Mouse (Mus musculus) limb, embryonic 14.5 days (tissue): Measurements from ENCODE around the gene Shb. TPM values are rescaled to one million over a fixed set of nuclear protein-coding genes. Genes with fewer than 3 reads are reported as not detected.

Source experiments
- ATAC-seq: fragments of 200-750 bp; cut with Nextera tagmentation; 2 replicates; pipeline ENCODE4 v1.8.0; 2017; ENCODE audit warnings: low read depth, moderate number of reproducible peaks, moderate TSS enrichment; ENCODE audit not compliant: low FRiP score
- DNase-seq: peaks from one replicate; pipeline ENCODE4 v3.0.0-alpha.2; 2015; ENCODE audit warnings: low spot score
- H3K27ac ChIP-seq: fragments of 300-500 bp; sonication (generic); replicated peaks from 2 replicates; pipeline ENCODE4 v1.5.1; 2014; ENCODE audit warnings: low read depth, mild to moderate bottlenecking, low read length, moderate library complexity, mixed read lengths
- H3K27me3 ChIP-seq: fragments of 300-500 bp; sonication (generic); 2 replicates; pipeline ENCODE4 v1.6.1; 2014; ENCODE audit warnings: low read length, mixed read lengths; ENCODE audit not compliant: control insufficient read depth, insufficient read depth
- H3K36me3 ChIP-seq: fragments of 300-500 bp; sonication (generic); 2 replicates; pipeline ENCODE4 v1.6.1; 2014; ENCODE audit warnings: mild to moderate bottlenecking, low read length, moderate library complexity, mixed read lengths; ENCODE audit not compliant: control insufficient read depth, insufficient read depth
- H3K4me1 ChIP-seq: fragments of 300-500 bp; sonication (generic); 2 replicates; pipeline ENCODE4 v1.6.1; 2014; ENCODE audit warnings: antibody characterized with exemption, low read length, mixed read lengths; ENCODE audit not compliant: control insufficient read depth, insufficient read depth
- H3K4me2 ChIP-seq: fragments of 300-500 bp; sonication (generic); replicated peaks from 2 replicates; pipeline ENCODE4 v1.6.1; 2014; ENCODE audit warnings: low read depth, mild to moderate bottlenecking, low read length, moderate library complexity; ENCODE audit not compliant: severe bottlenecking
- H3K4me3 ChIP-seq: fragments of 300-500 bp; sonication (generic); replicated peaks from 2 replicates; pipeline ENCODE4 v1.5.1; 2014; ENCODE audit warnings: low read length
- H3K9ac ChIP-seq: fragments of 300-500 bp; sonication (generic); 2 replicates; pipeline ENCODE4 v1.6.1; 2014; ENCODE audit warnings: mild to moderate bottlenecking, low read depth, low read length, moderate library complexity; ENCODE audit not compliant: severe bottlenecking
- H3K9me3 ChIP-seq: fragments of 300-500 bp; sonication (generic); 2 replicates; pipeline ENCODE4 v1.6.1; 2016; ENCODE audit warnings: low read length; ENCODE audit not compliant: control insufficient read depth
- POLR2A ChIP-seq: fragments of 200-500 bp; IDR thresholded peaks from 2 replicates; pipeline ENCODE4 v1.8.0; 2012; ENCODE audit warnings: inconsistent platforms, mild to moderate bottlenecking, moderate library complexity, borderline replicate concordance; ENCODE audit not compliant: insufficient read depth, insufficient read length; ENCODE audit errors: extremely low read depth
- WGBS: fragments of 180-500 bp; shearing (Covaris S2); extraction: QIAGEN DNeasy Blood & Tissue Kit; methylation state at CpG from one replicate; pipeline ENCODE4 v1.1.7; 2014; 5-methylcytosine and 5-hydroxymethylcytosine counted together
- polyA plus RNA-seq, 2 experiments: library from polyadenylated mRNA; depleted of rRNA in 1 of 2; stranded (reverse) in 1 of 2; unstranded in 1 of 2; fragments of >200 nt; fragmentation: Nextera tagmentation in 1 of 2; extraction: Ambion mirVana in 1 of 2; gene quantifications; 2 replicates each; pipeline versions ENCODE4 v1.2.1 to v1.2.3; 2012 to 2014

The Shb gene
- polyA plus RNA-seq, 2 experiments, result 10.6 to 19.0 TPM

DNA sequence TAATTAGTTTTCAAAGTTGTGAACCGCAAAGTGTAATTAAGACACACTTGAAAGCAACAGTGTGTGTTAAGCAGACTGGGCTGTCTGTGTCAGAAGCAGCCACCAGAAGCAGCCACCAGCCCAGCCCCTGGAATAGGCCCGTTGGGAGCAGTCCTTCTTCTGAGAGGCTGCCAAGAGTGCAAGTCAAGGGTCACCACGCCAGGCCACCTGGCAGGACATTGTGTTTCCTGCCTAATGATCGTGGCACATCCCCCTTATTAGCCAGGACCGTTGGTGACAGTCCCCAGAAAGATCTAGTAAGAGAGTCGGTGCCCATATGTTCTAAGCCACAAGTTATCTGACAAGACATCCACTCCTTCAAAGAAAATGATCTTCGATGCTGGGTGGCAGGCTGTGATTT lies 70.6 kb downstream of the Shb start:
- no peak overlapping the region for H3K9ac ChIP-seq
- H3K4me1 ChIP-seq, result peaks cover 27% of the 10 kb centered on the region
- H3K27me3 ChIP-seq, result no peaks in the 10 kb centered on the region
- H3K9me3 ChIP-seq, result no peaks in the 10 kb centered on the region
- H3K27ac ChIP-seq, result no peak overlapping the region
- H3K36me3 ChIP-seq, result peaks cover 12% of the 10 kb centered on the region
- DNase-seq (no peak), ATAC-seq (no peak)
- no peak overlapping the region for H3K4me2 ChIP-seq
- H3K4me3 ChIP-seq, result no peak overlapping the region
- 26% methylated on average over 7 of the region's 7 CpGs for WGBS
- TF ChIP-seq POLR2A, result no peak

DNA sequence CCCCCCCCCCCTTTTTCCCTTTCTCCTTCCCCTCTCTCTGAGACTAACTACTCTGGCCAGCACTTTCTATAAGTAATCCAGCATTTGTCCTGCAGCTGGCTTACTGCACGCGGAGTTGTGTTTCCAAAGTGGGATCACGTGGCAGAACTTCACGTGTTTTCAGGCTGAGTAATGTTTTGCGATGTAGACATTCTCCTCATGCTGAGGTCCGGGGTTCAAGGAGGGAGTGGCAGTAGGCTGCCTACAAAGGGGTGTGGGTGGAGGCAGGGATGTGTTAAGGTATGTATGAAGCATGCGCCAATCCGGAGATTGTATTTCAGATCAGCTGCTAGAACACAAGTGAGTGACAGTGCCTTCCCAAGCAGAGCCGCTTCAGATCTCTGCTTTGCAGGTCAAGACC lies 72.9 kb downstream of the Shb start:
- DNase-seq, result peak; percentile 62
- Histone ChIP-seq H3K9me3 (no peaks in the 10 kb centered on the region), H3K36me3 (peaks cover 18% of the 10 kb centered on the region), H3K27ac (no peak overlapping the region), H3K4me1 (peaks cover 22% of the 10 kb centered on the region), H3K9ac (no peak overlapping the region), H3K4me3 (no peak overlapping the region), H3K4me2 (no peak overlapping the region), H3K27me3 (no peaks in the 10 kb centered on the region)
- TF ChIP-seq POLR2A, result no peak
- ATAC-seq, result peak; percentile 84
- 34% methylated on average over 9 of the region's 9 CpGs for WGBS

DNA sequence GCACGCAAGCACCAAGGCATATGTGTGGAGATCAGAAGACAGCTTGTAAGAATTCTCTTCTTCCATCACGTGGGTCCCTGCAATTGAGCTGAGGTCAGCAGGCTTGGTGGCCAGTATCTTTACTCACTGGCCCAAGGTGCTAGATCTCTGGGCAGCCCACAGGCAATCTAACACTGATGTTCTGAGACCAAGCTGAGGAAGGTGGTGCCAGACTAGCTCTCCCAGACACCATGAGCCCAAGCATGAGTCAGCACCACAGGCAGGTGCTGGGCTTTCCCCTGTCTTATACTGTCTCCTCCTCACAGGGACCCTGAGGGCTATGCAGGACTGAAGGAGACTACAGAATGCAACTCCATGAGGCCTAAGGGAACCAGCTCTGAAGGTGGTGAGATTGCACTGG lies 74.7 kb downstream of the Shb start:
- H3K9ac ChIP-seq, result no peak overlapping the region
- no peaks in the 10 kb centered on the region for H3K9me3 ChIP-seq
- no peaks in the 10 kb centered on the region for H3K27me3 ChIP-seq
- no peak overlapping the region for H3K27ac ChIP-seq
- DNase-seq, result no peak
- H3K4me2 ChIP-seq, result no peak overlapping the region
- no peak for ATAC-seq
- WGBS, result 84% methylated on average over 2 of the region's 2 CpGs
- H3K4me3 ChIP-seq, result no peak overlapping the region
- TF ChIP-seq POLR2A, result no peak
- H3K36me3 ChIP-seq, result peaks cover 18% of the 10 kb centered on the region
- peaks cover 41% of the 10 kb centered on the region for H3K4me1 ChIP-seq

DNA sequence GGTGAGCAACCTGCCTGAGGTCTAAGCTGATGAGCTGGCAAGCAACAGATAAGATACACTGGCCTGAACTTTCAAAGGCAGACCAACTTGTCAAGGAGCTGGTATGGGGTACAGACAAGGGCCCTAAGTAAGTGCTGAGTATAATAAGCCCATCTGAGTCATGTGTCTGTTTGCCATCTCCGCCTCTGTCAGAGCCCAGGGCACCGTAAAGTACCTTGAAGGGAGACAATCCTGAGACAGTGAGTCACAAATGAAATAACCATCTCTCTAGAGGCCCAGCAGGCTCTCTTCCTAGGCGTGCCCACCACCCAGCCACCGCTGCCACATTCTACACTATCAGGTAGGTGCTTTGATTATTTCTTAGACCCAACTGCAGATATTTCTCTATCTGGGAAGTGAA lies 77.3 kb downstream of the Shb start:
- Histone ChIP-seq H3K4me3 (no peak overlapping the region), H3K9me3 (no peaks in the 10 kb centered on the region), H3K27me3 (no peaks in the 10 kb centered on the region), H3K4me2 (no peak overlapping the region), H3K36me3 (peaks cover 18% of the 10 kb centered on the region), H3K9ac (no peak overlapping the region), H3K27ac (no peak overlapping the region), H3K4me1 (peaks cover 44% of the 10 kb centered on the region)
- no peak for TF ChIP-seq POLR2A
- WGBS, result 84% methylated on average over 4 of the region's 4 CpGs
- ATAC-seq (no peak), DNase-seq (no peak)

DNA sequence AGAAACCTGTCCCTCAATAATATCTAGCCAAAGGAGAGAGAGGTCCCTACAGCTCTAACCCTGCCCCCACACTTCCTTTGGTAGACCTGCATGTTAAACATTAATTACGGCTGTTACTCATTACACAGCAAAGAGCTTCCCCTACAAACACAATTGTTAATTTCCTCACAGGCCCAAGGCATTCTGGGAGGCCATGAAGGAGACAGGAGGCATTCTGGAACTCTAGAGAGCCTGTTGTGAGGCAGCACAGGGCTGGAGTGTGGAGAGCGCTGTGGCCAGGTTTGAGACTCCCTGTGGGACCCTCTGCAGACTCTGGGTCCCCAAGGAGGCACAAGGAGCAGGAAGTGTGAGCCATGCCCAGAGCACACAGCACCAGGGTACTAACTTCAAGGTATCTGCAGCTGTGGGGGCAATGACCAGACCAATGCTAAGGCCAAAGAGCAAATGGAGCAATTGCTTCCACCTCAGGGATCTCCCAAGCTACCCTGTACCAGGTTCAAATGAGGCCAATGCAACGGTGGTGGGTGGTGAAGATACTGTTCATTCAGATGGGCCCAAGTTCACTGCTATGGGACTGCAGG lies 78.9 kb downstream of the Shb start:
- WGBS, result 24% methylated on average over 3 of the region's 3 CpGs
- no peak for ATAC-seq
- Histone ChIP-seq H3K9ac (no peak overlapping the region), H3K4me2 (no peak overlapping the region), H3K9me3 (no peaks in the 10 kb centered on the region), H3K27me3 (no peaks in the 10 kb centered on the region), H3K4me3 (no peak overlapping the region), H3K36me3 (peaks cover 18% of the 10 kb centered on the region), H3K4me1 (peaks cover 32% of the 10 kb centered on the region), H3K27ac (no peak overlapping the region)
- no peak for DNase-seq
- TF ChIP-seq POLR2A, result no peak
